Mouse (Mus musculus): ENCODE measurements around the gene Tssk1.

- TF ChIP-seq CTCF (IDR thresholded peaks at IDR 0.05; ENCODE audit: borderline replicate concordance, insufficient read depth, low read depth, low read length): peak; percentile 45; the same call in 1 of the 2 replicates
- TF ChIP-seq POLR2A (IDR thresholded peaks at IDR 0.05; ENCODE audit: borderline replicate concordance, insufficient read depth, low read length): no peak
Observed at GRCm38 (mm10) chr16:17928627-17929104, 34.6 kb downstream of the Tssk1 start.

Data from cerebellum, adult 2 months (tissue).